8 mouse cellular contexts compared by ENCODE assay signal in the genomic region with DNA sequence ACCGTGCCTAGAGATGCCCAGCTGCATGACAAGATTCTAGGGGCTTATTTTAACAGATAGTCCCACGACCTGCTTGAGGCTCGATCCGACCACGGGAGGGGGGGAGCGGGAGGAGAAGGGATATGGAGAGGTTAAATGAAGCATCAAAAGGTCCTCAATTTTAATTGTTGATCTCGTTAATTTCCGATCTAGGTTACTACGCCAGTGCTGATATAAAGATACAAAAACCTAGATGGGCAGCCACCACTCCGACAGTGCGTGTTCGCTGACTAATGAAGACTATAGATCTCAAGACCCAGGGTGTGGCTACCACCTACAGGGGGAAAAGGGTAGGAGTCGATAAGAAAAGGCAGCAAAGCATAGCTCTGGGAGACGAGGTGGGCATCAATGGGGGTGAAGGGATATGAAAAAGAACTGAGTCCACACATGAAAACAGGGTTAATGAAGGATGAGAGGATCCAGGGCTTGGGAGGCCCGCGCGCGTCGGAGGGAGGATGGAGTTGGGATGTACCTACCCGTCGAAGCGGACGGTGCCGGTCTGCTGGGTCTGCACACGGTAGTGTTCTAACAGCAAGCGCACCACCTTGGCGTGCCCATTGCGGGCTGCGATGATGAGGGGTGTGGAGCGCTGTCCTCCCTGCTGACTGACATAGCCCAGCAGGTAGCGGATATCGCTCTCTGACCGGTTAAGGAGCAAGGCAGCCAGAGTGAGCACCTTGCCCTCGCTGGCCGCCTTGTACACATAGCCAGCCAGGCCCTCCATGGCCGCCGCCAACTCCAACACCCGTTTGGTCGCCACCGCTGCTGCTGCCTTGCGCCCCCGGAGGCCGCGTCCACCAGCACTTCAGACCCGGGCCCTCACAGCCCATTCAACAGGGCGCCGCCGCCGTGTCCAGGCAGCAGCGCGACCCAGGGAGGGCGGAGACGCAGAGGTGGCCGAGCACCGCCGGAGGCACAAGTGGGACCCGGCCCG. TPM values are rescaled to one million over a fixed set of nuclear protein-coding genes. Genes with fewer than 3 reads are reported as not detected.
DNase-seq lines count a peak whose midpoint lies in the region; ATAC-seq lines count a peak whose summit lies in the region.

No protein-coding gene starts in this region.

- H3K4me2 ChIP-seq in hindbrain, embryonic 12.5 days (replicated peaks), result peak overlapping the region; percentile 72
- peak overlapping the region; percentile 70 for H3K4me2 ChIP-seq in liver, embryonic 16.5 days (ENCODE audit: low read depth, low read length)

- H3K27me3 ChIP-seq in hindbrain, embryonic 12.5 days, result no peaks in the 10 kb centered on the region
- no peaks in the 10 kb centered on the region for H3K27me3 ChIP-seq in liver, embryonic 16.5 days (ENCODE audit: control insufficient read depth, insufficient read depth, low read depth, low read length)

- no peaks in the 10 kb centered on the region for H3K36me3 ChIP-seq in hindbrain, embryonic 12.5 days
- no peaks in the 10 kb centered on the region for H3K36me3 ChIP-seq in liver, embryonic 16.5 days (ENCODE audit: control insufficient read depth, insufficient read depth)

- H3K4me1 ChIP-seq in hindbrain, embryonic 12.5 days, result peaks cover 30% of the 10 kb centered on the region
- H3K4me1 ChIP-seq in liver, embryonic 16.5 days (ENCODE audit: control insufficient read depth, low read depth, low read length), result peaks cover 22% of the 10 kb centered on the region

- no peaks in the 10 kb centered on the region for H3K9me3 ChIP-seq in hindbrain, embryonic 12.5 days (replicated peaks)
- no peaks in the 10 kb centered on the region for H3K9me3 ChIP-seq in liver, embryonic 16.5 days (replicated peaks; ENCODE audit: control insufficient read depth, low read length)

- ATAC-seq in hindbrain, embryonic 12.5 days (ENCODE audit: low FRiP score), result peak; percentile 78
- ATAC-seq in liver, embryonic 16.5 days (ENCODE audit: low read depth), result peak; percentile 52

- WGBS in hindbrain, embryonic 12.5 days, result under 1% methylated on average over 57 of the region's 58 CpGs
- under 1% methylated on average over 48 of the region's 58 CpGs for whole genome bisulfite sequencing in liver, embryonic 16.5 days (ENCODE audit: insufficient replicate concordance)

- peak overlapping the region; percentile 97 for H3K27ac ChIP-seq in hindbrain, embryonic 12.5 days
- H3K27ac ChIP-seq in liver, embryonic 16.5 days (ENCODE audit: low read length), result peak overlapping the region; percentile 92

- H3K9ac ChIP-seq in hindbrain, embryonic 12.5 days, result peak overlapping the region; percentile 95
- H3K9ac ChIP-seq in liver, embryonic 16.5 days (ENCODE audit: low read depth, low read length), result peak overlapping the region; percentile 98

- DNase-seq in kidney, postnatal 4 days, result peak; percentile 71 to 86
- no peak for DNase-seq in kidney, postnatal 10 days
- DNase-seq in ES-CJ7 (ENCODE audit: low read depth, low spot score), result peak; percentile 46
- peak; percentile 29 for DNase-seq in embryo, embryonic 9.5 days (ENCODE audit: extremely low spot score)
- DNase-seq in right cerebral cortex, postnatal 10 days (ENCODE audit: low spot score in 2 of 2), result peak; percentile 70 to 80
- no peak for DNase-seq in ovary, postnatal 36 days (ENCODE audit: low spot score)

- H3K4me3 ChIP-seq in hindbrain, embryonic 12.5 days, result peak overlapping the region; percentile 99
- peak overlapping the region; percentile 100 for H3K4me3 ChIP-seq in liver, embryonic 16.5 days (ENCODE audit: low read depth, low read length)

RNA-seq across cellular contexts. Expression of gene Fem1b, which starts 0.9 kb away (rescaled TPM):
- 55.7 and 60.4 TPM in 2 replicates for polyA plus RNA-seq in hindbrain, embryonic 12.5 days (2016; fragmentation: Nextera tagmentation; extraction: Ambion mirVana)
- polyA plus RNA-seq in liver, embryonic 16.5 days (2015; fragmentation: Nextera tagmentation; extraction: Ambion mirVana), result 8.0 and 8.4 TPM in 2 replicates

RNA-seq across cellular contexts. Expression of gene Cln6, which starts 27.8 kb away (rescaled TPM):
- 8.6 and 8.8 TPM in 2 replicates for polyA plus RNA-seq in hindbrain, embryonic 12.5 days (2016; fragmentation: Nextera tagmentation; extraction: Ambion mirVana)
- polyA plus RNA-seq in liver, embryonic 16.5 days (2015; fragmentation: Nextera tagmentation; extraction: Ambion mirVana), result 11.7 and 13.2 TPM in 2 replicates

RNA-seq across cellular contexts. Expression of gene Calml4, which starts 47.1 kb away (rescaled TPM):
- 11.8 and 12.5 TPM in 2 replicates for polyA plus RNA-seq in hindbrain, embryonic 12.5 days (2016; fragmentation: Nextera tagmentation; extraction: Ambion mirVana)
- polyA plus RNA-seq in liver, embryonic 16.5 days (2015; fragmentation: Nextera tagmentation; extraction: Ambion mirVana), result 1.9 and 4.0 TPM in 2 replicates

Comparison
In these comparisons a context has a peak if more than half of its experiments do, and no peak if none do; other contexts are left out.
1. DNase-seq: peak in kidney, postnatal 4 days (2 of 2), ES-CJ7 (single experiment), embryo, embryonic 9.5 days (single experiment) and right cerebral cortex, postnatal 10 days (2 of 2); none in kidney, postnatal 10 days (single experiment) and ovary, postnatal 36 days (single experiment).